Mouse (Mus musculus) lung, embryonic 14.5 days (tissue): Measurements from ENCODE around the gene Cobl. TPM values are rescaled to one million over a fixed set of nuclear protein-coding genes. Genes with fewer than 3 reads are reported as not detected.

Experiments used
- ATAC-seq: fragments of 200-750 bp; cut with Nextera tagmentation; 2 replicates; pipeline ENCODE4 v1.8.0; 2017; ENCODE audit warnings: mild to moderate bottlenecking, moderate TSS enrichment, moderate library complexity; ENCODE audit not compliant: insufficient read depth
- DNase-seq: peaks from one replicate; pipeline ENCODE4 v3.0.0-alpha.2; 2015
- H3K27ac ChIP-seq: fragments of 300-500 bp; sonication (generic); 2 replicates; pipeline ENCODE4 v1.5.1; 2014; ENCODE audit warnings: low read depth, mild to moderate bottlenecking, moderate library complexity
- H3K27me3 ChIP-seq: fragments of 300-500 bp; sonication (generic); 2 replicates; pipeline ENCODE4 v1.6.1; 2014; ENCODE audit warnings: low read length, control low read depth; ENCODE audit not compliant: insufficient read depth
- H3K36me3 ChIP-seq: fragments of 300-500 bp; sonication (generic); 2 replicates; pipeline ENCODE4 v1.6.1; 2014; ENCODE audit warnings: control low read depth; ENCODE audit not compliant: insufficient read depth
- H3K4me1 ChIP-seq: fragments of 300-500 bp; sonication (generic); 2 replicates; pipeline ENCODE4 v1.6.1; 2014; ENCODE audit warnings: antibody characterized with exemption, control low read depth; ENCODE audit not compliant: insufficient read depth
- H3K4me2 ChIP-seq: fragments of 300-500 bp; sonication (generic); 2 replicates; pipeline ENCODE4 v1.6.1; 2014; ENCODE audit warnings: mild to moderate bottlenecking
- H3K4me3 ChIP-seq: fragments of 300-500 bp; sonication (generic); 2 replicates; pipeline ENCODE4 v1.5.1; 2014; ENCODE audit warnings: low read depth, low read length
- H3K9ac ChIP-seq: fragments of 300-500 bp; sonication (generic); 2 replicates; pipeline ENCODE4 v1.6.1; 2014
- H3K9me3 ChIP-seq: fragments of 300-500 bp; sonication (generic); 2 replicates; pipeline ENCODE4 v1.6.1; 2016; ENCODE audit warnings: low read depth, low read length, control low read depth
- CTCF ChIP-seq: IDR thresholded peaks from 2 replicates; pipeline ENCODE4 v1.5.1; 2016; ENCODE audit warnings: antibody characterized with exemption, low read depth
- WGBS: fragments of 180-500 bp; shearing (Covaris S2); extraction: QIAGEN DNeasy Blood & Tissue Kit; methylation state at CpG from one replicate; pipeline ENCODE4 v1.1.7; 2014; 5-methylcytosine and 5-hydroxymethylcytosine counted together
- polyA plus RNA-seq: library from polyadenylated mRNA; unstranded; fragments of >200 nt; fragmentation: Nextera tagmentation; extraction: Ambion mirVana; gene quantifications from 2 replicates; pipeline ENCODE4 v1.2.1, GENCODE M21; 2014

Gene Cobl
- polyA plus RNA-seq, 1 experiment from 2014 or later = 10.8 TPM

- H3K36me3 ChIP-seq = no peaks in the 10 kb centered on the region
- no peak for ATAC-seq
- 79% methylated on average over 4 of the region's 4 CpGs for WGBS
- no peak for TF ChIP-seq CTCF
- no peaks in the 10 kb centered on the region for H3K9me3 ChIP-seq
- H3K27ac ChIP-seq = no peak overlapping the region
- H3K4me2 ChIP-seq = no peak overlapping the region
- DNase-seq = no peak
- no peak overlapping the region for H3K4me3 ChIP-seq
- no peaks in the 10 kb centered on the region for H3K4me1 ChIP-seq
- H3K27me3 ChIP-seq = no peaks in the 10 kb centered on the region
- no peak overlapping the region for H3K9ac ChIP-seq
Measured at GRCm38 (mm10) chr11:12343686-12344085, 121.1 kb downstream of the Cobl start.

DNA sequence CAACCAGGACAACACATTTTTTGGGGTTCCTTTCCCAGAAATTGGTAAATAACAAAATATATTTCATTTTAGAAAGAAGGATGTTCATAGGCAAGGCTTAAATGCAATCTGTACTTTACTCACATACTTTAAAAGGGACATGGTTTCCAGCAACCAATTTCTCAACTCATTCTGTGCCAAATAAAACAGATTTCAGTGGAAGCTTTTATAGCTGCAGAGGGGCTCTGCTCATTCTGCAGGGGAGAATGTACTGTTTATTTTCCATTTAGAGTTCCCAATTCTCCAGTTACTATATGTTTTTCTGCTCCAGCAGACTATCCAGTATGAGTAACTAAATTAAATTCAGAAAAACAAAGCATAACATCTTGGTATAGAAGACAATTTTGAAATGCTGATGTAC lies 124.1 kb downstream of the Cobl start:
- no peak for DNase-seq
- Histone ChIP-seq H3K4me1 (no peaks in the 10 kb centered on the region; the same call in 1 of the 2 replicates), H3K4me3 (no peak overlapping the region), H3K27me3 (no peaks in the 10 kb centered on the region), H3K4me2 (no peak overlapping the region), H3K36me3 (no peaks in the 10 kb centered on the region), H3K9me3 (no peaks in the 10 kb centered on the region), H3K9ac (no peak overlapping the region), H3K27ac (0 out of 2 replicates have a peak overlapping the region, but pooled peaks have one; percentile 25)
- ATAC-seq = no peak
- TF ChIP-seq CTCF = no peak

DNA sequence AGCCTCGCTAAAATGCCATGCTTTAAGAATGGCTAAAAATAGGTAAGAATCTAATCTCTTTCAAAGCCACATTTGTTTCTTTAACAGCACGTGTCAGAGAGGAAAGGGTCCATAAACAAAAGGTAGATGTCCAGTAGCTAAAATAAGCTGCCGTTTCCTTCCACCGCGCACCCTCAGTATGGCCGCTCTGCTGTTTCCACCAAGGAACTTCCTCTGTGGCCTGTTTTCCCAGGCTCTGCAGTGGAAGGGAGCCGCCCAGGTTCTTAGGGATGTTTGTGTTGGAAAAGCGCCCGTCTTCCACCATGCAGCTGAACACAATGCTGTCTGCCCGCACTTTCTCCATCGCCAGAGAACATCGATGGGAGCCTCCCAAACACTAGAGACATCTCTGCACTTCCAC lies 128.6 kb downstream of the Cobl start:
- no peak for TF ChIP-seq CTCF
- no peaks in the 10 kb centered on the region for H3K9me3 ChIP-seq
- peak; percentile 73 for DNase-seq
- H3K36me3 ChIP-seq = no peaks in the 10 kb centered on the region
- peaks cover 6% of the 10 kb centered on the region; the same call in 1 of the 2 replicates for H3K4me1 ChIP-seq
- peak overlapping the region; percentile 48; the same call in 1 of the 2 replicates for H3K27ac ChIP-seq
- 0 out of 2 replicates have a peak overlapping the region, but pooled peaks have one; percentile 2 for H3K4me2 ChIP-seq
- no peaks in the 10 kb centered on the region for H3K27me3 ChIP-seq
- peak; percentile 39; the same call in 1 of the 2 replicates for ATAC-seq
- H3K9ac ChIP-seq = no peak overlapping the region
- H3K4me3 ChIP-seq = no peak overlapping the region
- 43% methylated on average over 12 of the region's 12 CpGs for WGBS

GRCm38 (mm10) chr11:12331997-12332396 lies 132.8 kb downstream of the Cobl start:
- DNase-seq = peak; percentile 99
- ATAC-seq = peak; percentile 91
- WGBS = 19% methylated on average over 2 of the region's 2 CpGs
- Histone ChIP-seq H3K36me3 (no peaks in the 10 kb centered on the region), H3K9me3 (no peaks in the 10 kb centered on the region), H3K27ac (peak overlapping the region; percentile 82), H3K9ac (no peak overlapping the region), H3K4me2 (no peak overlapping the region), H3K27me3 (no peaks in the 10 kb centered on the region), H3K4me3 (no peak overlapping the region), H3K4me1 (peaks cover 6% of the 10 kb centered on the region; the same call in 1 of the 2 replicates)
- TF ChIP-seq CTCF = no peak

DNA sequence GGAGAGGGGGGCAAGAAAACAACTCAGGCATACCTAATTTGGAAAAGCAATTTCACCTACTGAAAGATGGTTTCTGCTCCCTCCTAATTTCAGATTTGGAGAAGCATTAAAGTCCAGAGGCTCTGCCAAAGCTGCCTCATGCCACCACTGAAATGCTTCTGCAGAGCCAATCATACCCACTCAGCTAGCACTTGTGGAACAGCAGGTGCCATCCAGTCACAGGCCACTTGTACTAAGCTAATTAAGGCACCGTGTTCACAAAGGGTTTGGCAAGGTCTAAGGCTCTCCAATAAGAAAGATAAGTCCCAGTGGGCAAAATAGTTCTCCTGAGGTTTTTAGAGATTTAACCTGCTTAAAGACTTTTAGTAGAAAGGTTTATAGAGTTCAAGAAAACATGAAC lies 143.3 kb downstream of the Cobl start:
- ATAC-seq (no peak), DNase-seq (no peak)
- Histone ChIP-seq H3K27ac (no peak overlapping the region), H3K4me3 (no peak overlapping the region), H3K36me3 (no peaks in the 10 kb centered on the region), H3K9ac (no peak overlapping the region), H3K4me2 (no peak overlapping the region), H3K4me1 (no peaks in the 10 kb centered on the region), H3K27me3 (no peaks in the 10 kb centered on the region), H3K9me3 (no peaks in the 10 kb centered on the region)
- TF ChIP-seq CTCF = no peak
- WGBS = 74% methylated on average over 1 of the region's 1 CpGs

GRCm38 (mm10) chr11:12319318-12319717 lies 145.4 kb downstream of the Cobl start:
- Histone ChIP-seq H3K4me1 (no peaks in the 10 kb centered on the region), H3K27ac (no peak overlapping the region; the same call in 1 of the 2 replicates)
- peak; percentile 80 for DNase-seq

DNA sequence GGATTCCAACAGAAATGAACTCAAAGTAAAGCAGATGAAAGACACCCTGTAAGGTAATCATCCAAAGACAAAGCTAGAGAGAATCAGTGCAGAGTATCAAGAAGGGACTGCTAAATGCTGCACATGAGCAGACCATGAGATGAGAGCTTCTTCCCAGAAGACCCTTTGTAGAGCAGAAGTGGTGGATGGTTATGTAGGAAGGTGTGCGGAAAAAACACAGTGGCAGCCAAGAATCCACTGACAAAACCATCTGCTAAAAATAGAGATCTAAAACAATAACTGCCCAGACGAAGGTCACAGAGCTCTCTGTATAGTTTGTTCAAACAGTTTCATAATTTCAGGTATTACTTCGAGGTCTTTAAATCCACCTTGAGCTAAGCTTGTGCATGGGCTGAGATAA lies 149.1 kb downstream of the Cobl start:
- Histone ChIP-seq H3K27me3 (no peaks in the 10 kb centered on the region), H3K4me2 (no peak overlapping the region), H3K9me3 (no peaks in the 10 kb centered on the region), H3K36me3 (no peaks in the 10 kb centered on the region), H3K27ac (no peak overlapping the region), H3K4me3 (no peak overlapping the region), H3K9ac (no peak overlapping the region), H3K4me1 (no peaks in the 10 kb centered on the region)
- no peak for ATAC-seq
- no peak for DNase-seq
- WGBS = 53% methylated on average over 3 of the region's 3 CpGs
- no peak for TF ChIP-seq CTCF

More at GRCm38 (mm10) chr11:12319318-12319717, 145.4 kb downstream of the Cobl start:
- Histone ChIP-seq H3K4me2 (no peak overlapping the region), H3K36me3 (no peaks in the 10 kb centered on the region), H3K27me3 (no peaks in the 10 kb centered on the region), H3K9ac (no peak overlapping the region), H3K4me3 (no peak overlapping the region), H3K9me3 (no peaks in the 10 kb centered on the region)
- no peak for TF ChIP-seq CTCF
- peak; percentile 80 for ATAC-seq
- WGBS = 61% methylated on average over 3 of the region's 3 CpGs
